In the genomic region with DNA sequence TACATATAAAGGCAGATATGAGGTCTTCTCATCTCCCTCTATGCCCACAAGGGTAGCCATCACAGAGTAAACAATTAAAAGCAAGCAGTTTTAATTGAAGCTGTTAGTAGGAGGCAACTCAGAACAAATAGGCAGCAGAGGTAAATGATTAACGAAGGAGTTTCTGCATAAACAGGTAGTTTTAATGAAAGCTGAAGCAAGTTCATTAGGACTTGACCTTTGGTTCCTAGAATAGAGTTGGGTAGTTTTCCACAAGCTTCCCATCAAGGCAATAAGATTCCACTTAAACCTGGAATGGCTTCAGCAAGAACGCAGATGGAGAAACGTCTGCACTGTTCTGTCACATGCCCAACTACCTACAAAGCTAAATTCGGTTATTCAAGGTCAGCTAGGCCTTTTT, we compare ENCODE assay signal across 25 mouse cellular contexts.
A peak's percentile ranks its signal among the peaks of the same experiment; 100 is the strongest.
DNase-seq lines count a peak whose midpoint lies in the region; ATAC-seq and TF ChIP-seq lines count a peak whose summit lies in the region.
"Had no signal": no experiment of that assay in that cellular context is flagged by ENCODE, and none has a peak within 500 bp of the region (broad histone marks: within the 10 kb centered on the region; RNA-seq: fewer than 3 reads in every experiment).

No protein-coding gene starts in this region.

- no peak overlapping the region for H3K4me2 ChIP-seq in kidney, embryonic 14.5 days (replicated peaks; ENCODE audit: low read depth, low read length)
- H3K4me2 ChIP-seq in kidney, embryonic 16.5 days (replicated peaks; ENCODE audit: low read depth, low read length) = no peak overlapping the region
- H3K4me2 ChIP-seq in forebrain, postnatal 0 days (ENCODE audit: low read depth) = no peak overlapping the region
- H3K4me2 ChIP-seq: embryonic facial prominence, embryonic 13.5 days; forebrain, embryonic 12.5 days; forebrain, embryonic 15.5 days; heart, embryonic 11.5 days; hindbrain, embryonic 12.5 days; hindbrain, embryonic 15.5 days had no signal

- WGBS in kidney, adult 2 months = 38% methylated on average over 4 of the region's 4 CpGs
- 81% methylated on average over 4 of the region's 4 CpGs for WGBS in kidney, embryonic 14.5 days
- 71% methylated on average over 4 of the region's 4 CpGs for WGBS in kidney, embryonic 16.5 days
- WGBS in forebrain, postnatal 0 days = 76% methylated on average over 4 of the region's 4 CpGs

- peak overlapping the region; percentile 93 for H3K27ac ChIP-seq in kidney, adult 2 months (ENCODE audit: insufficient read depth, low read depth, low read length)
- no peak overlapping the region for H3K27ac ChIP-seq in kidney, embryonic 14.5 days (ENCODE audit: low read depth, low read length)
- peak overlapping the region; percentile 53; the same call in 1 of the 2 replicates for H3K27ac ChIP-seq in kidney, embryonic 16.5 days (ENCODE audit: low read length)
- H3K27ac ChIP-seq in forebrain, postnatal 0 days (ENCODE audit: low read depth, low read length) = no peak overlapping the region
- H3K27ac ChIP-seq: embryonic facial prominence, embryonic 10.5 days; embryonic facial prominence, embryonic 13.5 days; forebrain, embryonic 12.5 days; forebrain, embryonic 15.5 days; hindbrain, embryonic 12.5 days; hindbrain, embryonic 15.5 days had no signal

- no peak for TF ChIP-seq CTCF in kidney, adult 2 months (conservative IDR thresholded peaks at IDR 0.05; ENCODE audit: insufficient read depth, insufficient read length, low read depth, low read length)
- TF ChIP-seq CTCF in forebrain, postnatal 0 days (IDR thresholded peaks at IDR 0.05; ENCODE audit: low read depth) = no peak

- H3K9me3 ChIP-seq in kidney, embryonic 14.5 days (ENCODE audit: control insufficient read depth, low read length) = no peaks in the 10 kb centered on the region
- no peaks in the 10 kb centered on the region for H3K9me3 ChIP-seq in kidney, embryonic 16.5 days (ENCODE audit: low read length)
- 0 out of 2 replicates have a peak, but pooled peaks cover 4% of the 10 kb centered on the region for H3K9me3 ChIP-seq in forebrain, postnatal 0 days (ENCODE audit: low read length)
- H3K9me3 ChIP-seq: forebrain, embryonic 15.5 days; hindbrain, embryonic 15.5 days had no signal

- no peaks in the 10 kb centered on the region for H3K36me3 ChIP-seq in kidney, adult 2 months (ENCODE audit: control insufficient read depth, insufficient read depth, low read length)
- H3K36me3 ChIP-seq in kidney, embryonic 14.5 days (ENCODE audit: control insufficient read depth, insufficient read depth, low read length) = no peaks in the 10 kb centered on the region
- no peaks in the 10 kb centered on the region for H3K36me3 ChIP-seq in kidney, embryonic 16.5 days (ENCODE audit: insufficient read depth, low read length)
- H3K36me3 ChIP-seq in forebrain, postnatal 0 days (ENCODE audit: insufficient read depth) = no peaks in the 10 kb centered on the region
- H3K36me3 ChIP-seq: embryonic facial prominence, embryonic 10.5 days; embryonic facial prominence, embryonic 13.5 days; forebrain, embryonic 12.5 days; forebrain, embryonic 15.5 days; hindbrain, embryonic 12.5 days; hindbrain, embryonic 15.5 days had no signal

- H3K27me3 ChIP-seq in kidney, adult 2 months (replicated peaks; ENCODE audit: control insufficient read depth, insufficient read depth, low read length) = no peaks in the 10 kb centered on the region
- no peaks in the 10 kb centered on the region for H3K27me3 ChIP-seq in kidney, embryonic 14.5 days (ENCODE audit: control insufficient read depth, insufficient read depth, low read length)
- no peaks in the 10 kb centered on the region for H3K27me3 ChIP-seq in kidney, embryonic 16.5 days (ENCODE audit: insufficient read depth, low read length)
- no peaks in the 10 kb centered on the region for H3K27me3 ChIP-seq in forebrain, postnatal 0 days (ENCODE audit: insufficient read depth, low read length)
- H3K27me3 ChIP-seq: embryonic facial prominence, embryonic 13.5 days; forebrain, embryonic 12.5 days; forebrain, embryonic 15.5 days; hindbrain, embryonic 12.5 days; hindbrain, embryonic 15.5 days had no signal

- peak; percentile 93 for DNase-seq in kidney, adult 2 months
- peak; percentile 90 for DNase-seq in kidney, adult 9 months
- DNase-seq in kidney, postnatal 36 days = peak; percentile 29 to 85
- DNase-seq in gastrocnemius, postnatal 36 days = no peak
- DNase-seq in forebrain, postnatal 0 days = no peak
- DNase-seq: adrenal gland, adult 8-10 months; adrenal gland, postnatal 25 days; cerebellum, adult 11-12 months; cerebellum, adult 8-10 months; cerebellum, postnatal 10 days; cerebellum, postnatal 36 days; embryo, embryonic 11 days; gastrocnemius, postnatal 10 days; heart, adult 11 months had no signal

- TF ChIP-seq POLR2A in kidney, adult 2 months (IDR thresholded peaks at IDR 0.05; ENCODE audit: low read depth, low read length) = no peak

- peaks cover 3% of the 10 kb centered on the region; the same call in 1 of the 2 replicates for H3K4me1 ChIP-seq in kidney, adult 2 months (ENCODE audit: control insufficient read depth, insufficient read depth, low read length)
- no peaks in the 10 kb centered on the region for H3K4me1 ChIP-seq in kidney, embryonic 14.5 days (ENCODE audit: control insufficient read depth, insufficient read depth, low read length)
- no peaks in the 10 kb centered on the region for H3K4me1 ChIP-seq in kidney, embryonic 16.5 days (ENCODE audit: insufficient read depth, low read length)
- H3K4me1 ChIP-seq in forebrain, postnatal 0 days (ENCODE audit: insufficient read depth) = no peaks in the 10 kb centered on the region
- H3K4me1 ChIP-seq: embryonic facial prominence, embryonic 10.5 days; embryonic facial prominence, embryonic 13.5 days; forebrain, embryonic 12.5 days; forebrain, embryonic 15.5 days; hindbrain, embryonic 12.5 days; hindbrain, embryonic 15.5 days had no signal

- intact Hi-C loops in gastrocnemius, postnatal 36 days (cut with DNase I) = no loop called here

- ATAC-seq in kidney, embryonic 14.5 days (ENCODE audit: low FRiP score, low TSS enrichment) = no peak; the same call in 1 of the 2 replicates
- ATAC-seq in kidney, embryonic 16.5 days (ENCODE audit: low FRiP score, low TSS enrichment) = peak; percentile 65
- ATAC-seq in forebrain, postnatal 0 days = no peak
- ATAC-seq: CD4-positive, CD25-positive, alpha-beta regulatory T cell, adult 4 months; forebrain, embryonic 15.5 days had no signal

- no peak overlapping the region for H3K4me3 ChIP-seq in kidney, adult 2 months (ENCODE audit: insufficient read depth, low read depth, low read length)
- no peak overlapping the region for H3K4me3 ChIP-seq in kidney, embryonic 14.5 days (ENCODE audit: low read length)
- H3K4me3 ChIP-seq in kidney, embryonic 16.5 days (ENCODE audit: low read length) = no peak overlapping the region
- no peak overlapping the region for H3K4me3 ChIP-seq in forebrain, postnatal 0 days (ENCODE audit: low read depth, low read length)
- H3K4me3 ChIP-seq: embryonic facial prominence, embryonic 10.5 days; embryonic facial prominence, embryonic 13.5 days; erythroblast, embryonic 14.5 days; forebrain, embryonic 12.5 days; forebrain, embryonic 15.5 days; hindbrain, embryonic 12.5 days; hindbrain, embryonic 15.5 days had no signal

- no peak overlapping the region for H3K9ac ChIP-seq in kidney, embryonic 14.5 days (ENCODE audit: low read depth, low read length)
- no peak overlapping the region for H3K9ac ChIP-seq in kidney, embryonic 16.5 days (replicated peaks; ENCODE audit: low read length)
- H3K9ac ChIP-seq in forebrain, postnatal 0 days = no peak overlapping the region
- H3K9ac ChIP-seq: embryonic facial prominence, embryonic 13.5 days; forebrain, embryonic 12.5 days; forebrain, embryonic 15.5 days; hindbrain, embryonic 12.5 days; hindbrain, embryonic 15.5 days had no signal

Comparison
In these comparisons a context has a peak if more than half of its experiments do, and no peak if none do; other contexts are left out.
1. H3K27ac ChIP-seq: peak in kidney, adult 2 months (single experiment) and kidney, embryonic 16.5 days (single experiment); none in kidney, embryonic 14.5 days (single experiment) and forebrain, postnatal 0 days (single experiment).
2. DNase-seq: peak in kidney, adult 2 months (single experiment), kidney, adult 9 months (single experiment) and kidney, postnatal 36 days (2 of 2); none in gastrocnemius, postnatal 36 days (0 of 2) and forebrain, postnatal 0 days (single experiment).